Mouse (Mus musculus) spleen, adult 2 months (tissue): Measurements from ENCODE around the gene Krt73. TPM values are rescaled to one million over a fixed set of nuclear protein-coding genes. Genes with fewer than 3 reads are reported as not detected.
A peak's percentile ranks its signal among the peaks of the same experiment; 100 is the strongest.

ENCODE experiments used
- DNase-seq, 2 experiments: peaks; one replicate each; pipeline versions ENCODE4 v3.0.0 to v3.0.0-alpha.2; 2012 to 2021; ENCODE audit warnings: low spot score in 2 of 2, low read depth in 1 of 2
- H3K27ac ChIP-seq: fragments of 200-500 bp; 2 replicates; pipeline ENCODE4 v1.5.1; 2012; ENCODE audit warnings: low read length, inconsistent platforms; ENCODE audit not compliant: insufficient read depth
- H3K27me3 ChIP-seq: fragments of 200-500 bp; 2 replicates; pipeline ENCODE4 v1.6.1; 2012; ENCODE audit warnings: mild to moderate bottlenecking, moderate library complexity, low read length, inconsistent platforms; ENCODE audit not compliant: control insufficient read depth, insufficient read depth
- H3K36me3 ChIP-seq: fragments of 200-500 bp; 2 replicates; pipeline ENCODE4 v1.6.1; 2012; ENCODE audit warnings: mild to moderate bottlenecking, low read length, inconsistent platforms; ENCODE audit not compliant: control insufficient read depth, insufficient read depth
- H3K4me1 ChIP-seq: fragments of 200-500 bp; 2 replicates; pipeline ENCODE4 v1.6.1; 2011; ENCODE audit warnings: inconsistent platforms; ENCODE audit not compliant: control insufficient read depth, insufficient read depth, insufficient read length
- H3K4me3 ChIP-seq: fragments of 200-500 bp; 2 replicates; pipeline ENCODE4 v1.5.1; 2011; ENCODE audit warnings: mild to moderate bottlenecking, inconsistent platforms; ENCODE audit not compliant: insufficient read depth, insufficient read length; ENCODE audit errors: extremely low read depth
- CTCF ChIP-seq: fragments of 200-500 bp; IDR thresholded peaks from 2 replicates; pipeline ENCODE4 v1.5.1; 2011; ENCODE audit warnings: mild to moderate bottlenecking, inconsistent platforms; ENCODE audit not compliant: insufficient read depth, insufficient read length, insufficient replicate concordance; ENCODE audit errors: extremely low read depth
- POLR2A ChIP-seq: fragments of 200-500 bp; IDR thresholded peaks from 2 replicates; pipeline ENCODE4 v1.6.1; 2011; ENCODE audit warnings: low read depth, low read length, inconsistent platforms
- WGBS: fragments of 180-500 bp; shearing (Covaris S2); methylation state at CpG from one replicate; pipeline ENCODE4 v1.1.7; 2018; 5-methylcytosine and 5-hydroxymethylcytosine counted together
- polyA plus RNA-seq: library from polyadenylated mRNA; depleted of rRNA; stranded (reverse); fragments of >200 nt; gene quantifications from 2 replicates; pipeline ENCODE4 v1.2.3, GENCODE M21; 2012; rRNA removed

Gene Krt73
- not detected in 2 replicates for polyA plus RNA-seq

- 81% methylated on average over 6 of the region's 6 CpGs for WGBS
- Histone ChIP-seq H3K27me3 (no peaks in the 10 kb centered on the region), H3K4me1 (no peaks in the 10 kb centered on the region), H3K27ac (no peak within 1 kb of the TSS), H3K4me3 (no peak within 1 kb of the TSS), H3K36me3 (no peaks in the 10 kb centered on the region)
- no peak for TF ChIP-seq POLR2A
- no peak for TF ChIP-seq CTCF
- DNase-seq, result no peak
Observed at GRCm38 (mm10) chr15:101802296-101802835, at the start of gene Krt73. TSS of gene Krt73 (minus strand) at chr15:101802346.

GRCm38 (mm10) chr15:101850694-101851093 is 48.5 kb upstream of the Krt73 start, which contains the start of gene Krt1:
TSS of gene Krt1 (minus strand) at chr15:101850794.
- Histone ChIP-seq H3K36me3 (no peaks in the 10 kb centered on the region), H3K27me3 (peaks cover 4% of the 10 kb centered on the region), H3K27ac (no peak within 1 kb of the TSS), H3K4me3 (no peak within 1 kb of the TSS), H3K4me1 (peaks cover under 1% of the 10 kb centered on the region; the same call in 1 of the 2 replicates)
- WGBS, result 79% methylated on average over 6 of the region's 6 CpGs
- DNase-seq, result no peak
- TF ChIP-seq POLR2A (no peak), CTCF (no peak)

- DNase-seq, result no peak
- no peaks in the 10 kb centered on the region for H3K36me3 ChIP-seq
- no peak overlapping the region for H3K27ac ChIP-seq
- H3K4me1 ChIP-seq, result peaks cover 2% of the 10 kb centered on the region; the same call in 1 of the 2 replicates
- peak overlapping the region; percentile 37; the same call in 1 of the 2 replicates for H3K4me3 ChIP-seq
- 2% methylated on average over 36 of the region's 37 CpGs for WGBS
- H3K27me3 ChIP-seq, result peaks cover 6% of the 10 kb centered on the region
- TF ChIP-seq POLR2A (no peak), CTCF (no peak)
Observed at GRCm38 (mm10) chr15:101845971-101846403, 43.8 kb upstream of the Krt73 start.

GRCm38 (mm10) chr15:101843192-101843591 is 41.0 kb upstream of the Krt73 start:
- Histone ChIP-seq H3K27me3 (peaks cover 6% of the 10 kb centered on the region), H3K27ac (no peak overlapping the region), H3K4me1 (peaks cover 2% of the 10 kb centered on the region; the same call in 1 of the 2 replicates), H3K36me3 (no peaks in the 10 kb centered on the region), H3K4me3 (no peak overlapping the region)
- DNase-seq, result no peak
- TF ChIP-seq POLR2A (no peak), CTCF (no peak)
- 62% methylated on average over 9 of the region's 9 CpGs for WGBS

DNA sequence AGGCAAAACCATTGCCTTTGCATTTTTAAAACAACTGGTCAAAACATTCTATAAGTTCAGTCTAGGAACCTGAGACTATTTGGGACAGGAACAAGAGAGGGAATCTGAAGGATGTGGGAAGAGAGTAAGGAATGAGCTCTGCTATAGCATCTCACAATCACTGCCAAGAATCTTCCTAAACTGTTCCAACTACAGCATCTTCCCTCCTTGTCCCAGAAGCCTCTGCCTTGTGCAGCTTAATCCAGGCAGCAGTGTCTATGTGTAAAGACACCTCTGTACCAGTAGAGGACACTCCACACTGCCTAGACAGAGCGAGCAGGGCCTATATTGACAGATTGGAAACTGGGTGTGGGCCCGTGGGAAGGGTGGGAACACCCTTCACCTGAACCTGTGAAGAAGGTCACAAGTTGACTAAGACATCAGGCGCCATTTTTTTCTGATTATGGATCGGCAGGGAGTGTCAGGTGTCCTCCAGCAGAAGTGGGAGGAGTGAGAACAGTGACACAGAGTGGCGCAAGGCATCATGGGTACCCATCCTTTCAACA is 32.7 kb upstream of the Krt73 start:
- WGBS, result 60% methylated on average over 5 of the region's 5 CpGs
- H3K27me3 ChIP-seq, result no peaks in the 10 kb centered on the region
- no peak overlapping the region for H3K27ac ChIP-seq
- DNase-seq, result no peak
- no peak for TF ChIP-seq POLR2A
- no peak for TF ChIP-seq CTCF
- H3K36me3 ChIP-seq, result no peaks in the 10 kb centered on the region
- no peaks in the 10 kb centered on the region for H3K4me1 ChIP-seq
- H3K4me3 ChIP-seq, result no peak overlapping the region

GRCm38 (mm10) chr15:101833131-101833530 is 31.0 kb upstream of the Krt73 start:
- no peak overlapping the region for H3K4me3 ChIP-seq
- 48% methylated on average over 6 of the region's 6 CpGs for WGBS
- TF ChIP-seq CTCF, result no peak
- DNase-seq, result no peak
- no peaks in the 10 kb centered on the region for H3K4me1 ChIP-seq
- H3K27me3 ChIP-seq, result no peaks in the 10 kb centered on the region
- H3K27ac ChIP-seq, result no peak overlapping the region
- H3K36me3 ChIP-seq, result no peaks in the 10 kb centered on the region

DNA sequence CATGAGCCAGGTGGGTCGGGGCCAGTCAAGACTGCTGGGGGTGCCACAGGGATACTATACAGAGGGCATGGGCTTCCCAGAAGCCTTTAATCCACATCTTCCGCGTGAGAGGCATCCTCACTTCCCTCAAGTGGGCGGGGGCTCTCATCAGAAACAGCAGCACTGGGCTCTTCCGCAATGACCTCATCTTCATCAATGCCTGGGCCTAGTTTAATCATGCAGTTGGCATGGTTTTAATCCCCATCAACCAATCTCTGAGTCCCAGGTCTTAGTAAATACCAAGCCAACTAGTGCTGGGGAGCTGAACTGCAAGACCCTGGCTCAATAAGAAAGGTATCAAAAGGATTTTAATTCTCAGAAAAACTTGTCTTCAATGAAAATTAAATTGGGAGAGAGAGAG is 27.3 kb upstream of the Krt73 start:
- Histone ChIP-seq H3K36me3 (no peaks in the 10 kb centered on the region), H3K27ac (no peak overlapping the region), H3K4me3 (no peak overlapping the region), H3K4me1 (no peaks in the 10 kb centered on the region), H3K27me3 (no peaks in the 10 kb centered on the region)
- 73% methylated on average over 5 of the region's 5 CpGs for WGBS
- DNase-seq, result no peak
- TF ChIP-seq POLR2A (no peak), CTCF (no peak)
